Mouse (Mus musculus): ENCODE data around the gene Fam25c. TPM values are rescaled to one million over a fixed set of nuclear protein-coding genes. Genes with fewer than 3 reads are reported as not detected.

Gene Fam25c
- total and polyA plus RNA-seq, 2 experiments from 2014 or later, result not detected

DNA sequence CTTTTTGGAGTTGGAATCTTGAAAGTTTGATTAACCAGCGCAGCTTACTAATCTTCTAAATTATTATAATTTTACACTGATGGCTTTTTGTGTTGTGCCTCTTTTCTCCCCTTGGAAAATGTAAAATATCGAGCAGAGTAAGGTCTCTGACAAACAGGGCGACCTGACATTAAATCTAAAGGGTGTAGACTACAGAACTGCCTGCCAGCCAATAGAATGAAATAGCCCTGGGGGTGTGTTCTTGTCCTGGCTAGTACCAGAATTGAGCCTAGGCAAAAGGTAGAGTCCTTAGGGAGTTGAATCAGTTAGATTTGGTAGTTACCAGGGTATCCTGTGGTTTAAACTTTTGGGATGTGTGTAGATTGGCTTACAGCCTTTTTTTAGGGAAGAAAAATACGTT is 43.5 kb downstream of the Fam25c start:
- Histone ChIP-seq H3K9me3 (ENCODE audit: low read length) (no peaks in the 10 kb centered on the region), H3K4me2 (ENCODE audit: low read depth, low read length, poor library complexity, severe bottlenecking) (peak overlapping the region; percentile 82), H3K4me1 (ENCODE audit: insufficient read depth, low read length) (peaks cover 12% of the 10 kb centered on the region; the same call in 1 of the 2 replicates), H3K36me3 (ENCODE audit: insufficient read depth, low read length) (no peaks in the 10 kb centered on the region), H3K27ac (ENCODE audit: low read depth, low read length) (peak overlapping the region; percentile 96; the same call in 1 of the 2 replicates), H3K27me3 (ENCODE audit: insufficient read depth, low read length) (no peaks in the 10 kb centered on the region), H3K9ac (replicated peaks; ENCODE audit: low read length, poor library complexity, severe bottlenecking) (peak overlapping the region; percentile 99), H3K4me3 (ENCODE audit: low read depth, low read length) (peak overlapping the region; percentile 98)
- no peak for TF ChIP-seq CTCF (IDR thresholded peaks at IDR 0.05)
- WGBS, result 2% methylated on average over 4 of the region's 4 CpGs
- DNase-seq (ENCODE audit: low spot score) (peak; percentile 65), ATAC-seq (ENCODE audit: low FRiP score) (no peak)

DNA sequence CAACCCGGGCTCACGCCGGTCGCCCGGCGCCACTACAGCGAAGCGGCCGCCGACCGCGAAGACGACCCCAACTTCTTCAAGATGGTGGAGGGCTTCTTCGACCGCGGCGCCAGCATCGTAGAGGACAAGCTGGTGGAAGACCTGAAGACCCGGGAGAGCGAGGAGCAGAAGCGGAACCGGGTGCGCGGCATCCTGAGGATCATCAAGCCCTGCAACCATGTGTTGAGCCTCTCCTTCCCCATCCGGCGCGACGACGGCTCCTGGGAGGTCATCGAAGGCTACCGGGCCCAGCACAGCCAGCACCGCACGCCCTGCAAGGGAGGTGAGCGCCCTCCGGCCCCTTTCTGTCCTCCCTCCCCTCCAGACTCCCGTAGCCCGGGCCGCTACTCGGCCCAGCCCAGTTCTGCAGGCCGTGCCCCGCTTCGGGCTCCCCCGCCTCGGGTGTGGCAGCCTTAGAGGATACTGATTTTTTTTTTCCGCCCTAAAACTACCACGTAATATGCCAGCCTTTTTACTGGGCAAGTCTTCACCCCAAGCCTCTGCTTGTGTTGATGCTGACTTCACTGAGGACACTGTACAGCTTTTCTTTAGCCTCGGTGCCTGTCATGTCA is 44.1 kb downstream of the Fam25c start:
- WGBS, result under 1% methylated on average over 41 of the region's 47 CpGs
- ATAC-seq (ENCODE audit: low FRiP score), result peak; percentile 45

DNA sequence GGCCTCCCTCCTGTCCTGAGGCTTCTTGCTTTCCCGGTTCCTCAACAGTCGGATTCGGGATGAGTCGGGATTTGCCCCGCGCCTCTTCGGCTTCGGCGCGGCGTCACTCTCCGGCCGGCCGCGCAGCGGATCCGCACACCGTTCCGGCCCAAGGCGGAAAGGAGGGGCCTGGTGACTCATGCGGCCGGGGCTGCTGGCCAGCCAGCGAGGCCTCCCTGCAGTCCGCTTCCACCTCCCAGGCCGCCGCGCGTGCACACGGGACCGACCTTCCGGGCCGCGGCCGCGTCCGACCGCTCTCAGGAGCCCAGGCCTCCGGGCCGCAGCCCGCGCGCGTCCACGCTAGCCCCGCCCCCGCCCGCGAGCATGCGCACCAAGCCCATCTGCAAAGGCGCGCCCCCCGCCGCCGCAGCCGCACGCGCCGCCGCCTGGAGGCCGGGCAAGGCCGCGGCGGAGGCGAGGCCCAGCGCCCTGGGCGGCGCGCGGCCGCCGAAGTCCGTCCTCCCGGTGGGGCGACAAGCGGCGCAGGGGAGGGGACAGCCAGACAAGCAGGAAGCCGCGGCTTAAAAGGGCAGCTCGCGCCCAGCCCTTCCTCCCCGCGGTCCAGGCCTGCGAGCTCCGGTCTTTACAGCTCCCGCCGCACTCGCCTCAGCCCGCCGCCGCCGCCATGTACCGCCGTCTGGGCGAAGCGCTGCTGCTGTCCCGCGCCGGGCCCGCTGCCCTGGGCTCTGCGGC is 44.8 kb downstream of the Fam25c start, which contains the start of the genes Shld2 and Glud1:
TSS of gene Shld2 (minus strand) at position 260 of the 732 bp plus-strand sequence.
TSS of gene Glud1 (plus strand) at position 494 of the 732 bp plus-strand sequence.
- Histone ChIP-seq H3K27ac (ENCODE audit: low read depth, low read length) (peak within 1 kb of the TSS; percentile 96), H3K27me3 (ENCODE audit: insufficient read depth, low read length) (no peaks in the 10 kb centered on the region), H3K9me3 (ENCODE audit: low read length) (no peaks in the 10 kb centered on the region), H3K4me2 (ENCODE audit: low read depth, low read length, poor library complexity, severe bottlenecking) (peak within 1 kb of the TSS; percentile 82), H3K36me3 (ENCODE audit: insufficient read depth, low read length) (no peaks in the 10 kb centered on the region), H3K4me3 (ENCODE audit: low read depth, low read length) (peak within 1 kb of the TSS; percentile 98), H3K4me1 (ENCODE audit: insufficient read depth, low read length) (peaks cover 12% of the 10 kb centered on the region; the same call in 1 of the 2 replicates), H3K9ac (replicated peaks; ENCODE audit: low read length, poor library complexity, severe bottlenecking) (peak within 1 kb of the TSS; percentile 99)
- WGBS, result 1% methylated on average over 50 of the region's 100 CpGs
- peak; percentile 93 for ATAC-seq (ENCODE audit: low FRiP score)
- TF ChIP-seq CTCF (IDR thresholded peaks at IDR 0.05), result peak; percentile 8; the same call in 1 of the 2 replicates
- peak; percentile 94 for DNase-seq (ENCODE audit: low spot score)

More for the DNA sequence above, 44.1 kb downstream of the Fam25c start:
- H3K9me3 ChIP-seq (ENCODE audit: low read length), result no peaks in the 10 kb centered on the region
- H3K4me2 ChIP-seq (ENCODE audit: low read depth, low read length, poor library complexity, severe bottlenecking), result peak overlapping the region; percentile 82
- peak overlapping the region; percentile 96 for H3K27ac ChIP-seq (ENCODE audit: low read depth, low read length)
- peak overlapping the region; percentile 99 for H3K9ac ChIP-seq (replicated peaks; ENCODE audit: low read length, poor library complexity, severe bottlenecking)
- no peaks in the 10 kb centered on the region for H3K27me3 ChIP-seq (ENCODE audit: insufficient read depth, low read length)
- H3K4me3 ChIP-seq (ENCODE audit: low read depth, low read length), result peak overlapping the region; percentile 98
- peaks cover 12% of the 10 kb centered on the region; the same call in 1 of the 2 replicates for H3K4me1 ChIP-seq (ENCODE audit: insufficient read depth, low read length)
- no peak for TF ChIP-seq CTCF (IDR thresholded peaks at IDR 0.05)
- no peaks in the 10 kb centered on the region for H3K36me3 ChIP-seq (ENCODE audit: insufficient read depth, low read length)
- peak; percentile 24 for DNase-seq (ENCODE audit: low spot score)

DNA sequence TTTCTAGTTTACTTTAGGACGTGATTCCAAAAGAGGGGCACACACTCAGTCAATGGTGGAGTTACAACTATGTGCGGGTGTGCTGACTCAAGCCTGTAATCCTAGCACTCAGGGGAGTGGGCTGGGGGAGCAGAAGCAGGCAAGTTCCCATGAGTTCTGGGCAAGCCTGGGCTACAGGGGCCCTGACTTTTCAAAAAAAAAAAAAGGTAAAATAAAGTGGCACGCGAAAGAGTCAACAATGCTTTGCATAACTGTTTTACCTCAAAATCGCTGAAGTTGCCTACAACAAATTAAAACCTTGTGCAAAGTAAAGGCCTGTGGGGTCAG is 45.4 kb downstream of the Fam25c start:
- H3K4me3 ChIP-seq (ENCODE audit: low read depth, low read length), result peak overlapping the region; percentile 98
- peaks cover 12% of the 10 kb centered on the region; the same call in 1 of the 2 replicates for H3K4me1 ChIP-seq (ENCODE audit: insufficient read depth, low read length)
- 10% methylated on average over 5 of the region's 5 CpGs for WGBS
- peak overlapping the region; percentile 96 for H3K27ac ChIP-seq (ENCODE audit: low read depth, low read length)
- no peaks in the 10 kb centered on the region for H3K9me3 ChIP-seq (ENCODE audit: low read length)
- ATAC-seq (ENCODE audit: low FRiP score), result no peak
- no peak for DNase-seq (ENCODE audit: low spot score)
- H3K36me3 ChIP-seq (ENCODE audit: insufficient read depth, low read length), result no peaks in the 10 kb centered on the region
- no peaks in the 10 kb centered on the region for H3K27me3 ChIP-seq (ENCODE audit: insufficient read depth, low read length)
- TF ChIP-seq CTCF (IDR thresholded peaks at IDR 0.05), result no peak
- H3K9ac ChIP-seq (replicated peaks; ENCODE audit: low read length, poor library complexity, severe bottlenecking), result peak overlapping the region; percentile 99
- H3K4me2 ChIP-seq (ENCODE audit: low read depth, low read length, poor library complexity, severe bottlenecking), result peak overlapping the region; percentile 82

DNA sequence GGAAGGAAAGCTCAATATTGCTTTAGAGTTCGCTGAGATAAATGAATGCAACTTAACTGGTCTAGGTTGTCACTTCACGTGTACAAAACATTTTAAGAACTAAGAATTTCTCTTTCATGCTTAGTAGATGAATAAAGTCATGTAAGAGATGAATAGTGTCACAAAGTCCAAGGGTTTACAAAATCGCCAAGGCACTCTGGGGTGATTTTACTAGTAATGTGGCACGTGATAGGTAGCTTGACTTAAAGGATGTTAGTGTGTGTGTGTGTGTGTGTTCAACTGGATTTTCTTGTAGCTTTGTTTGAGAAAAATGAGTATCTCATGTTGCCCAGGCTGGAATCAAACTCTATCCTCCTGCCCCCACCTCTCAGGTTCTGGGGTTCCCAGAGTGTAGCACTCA is 46.0 kb downstream of the Fam25c start:
- peaks cover 12% of the 10 kb centered on the region; the same call in 1 of the 2 replicates for H3K4me1 ChIP-seq (ENCODE audit: insufficient read depth, low read length)
- no peak overlapping the region; the same call in 1 of the 2 replicates for H3K4me2 ChIP-seq (ENCODE audit: low read depth, low read length, poor library complexity, severe bottlenecking)
- H3K9ac ChIP-seq (replicated peaks; ENCODE audit: low read length, poor library complexity, severe bottlenecking), result no peak overlapping the region
- H3K36me3 ChIP-seq (ENCODE audit: insufficient read depth, low read length), result no peaks in the 10 kb centered on the region
- no peaks in the 10 kb centered on the region for H3K9me3 ChIP-seq (ENCODE audit: low read length)
- no peak overlapping the region for H3K27ac ChIP-seq (ENCODE audit: low read depth, low read length)
- TF ChIP-seq CTCF (IDR thresholded peaks at IDR 0.05), result no peak
- 90% methylated on average over 4 of the region's 4 CpGs for WGBS
- ATAC-seq (ENCODE audit: low FRiP score) (no peak), DNase-seq (ENCODE audit: low spot score) (no peak)
- no peaks in the 10 kb centered on the region for H3K27me3 ChIP-seq (ENCODE audit: insufficient read depth, low read length)
- no peak overlapping the region for H3K4me3 ChIP-seq (ENCODE audit: low read depth, low read length)

DNA sequence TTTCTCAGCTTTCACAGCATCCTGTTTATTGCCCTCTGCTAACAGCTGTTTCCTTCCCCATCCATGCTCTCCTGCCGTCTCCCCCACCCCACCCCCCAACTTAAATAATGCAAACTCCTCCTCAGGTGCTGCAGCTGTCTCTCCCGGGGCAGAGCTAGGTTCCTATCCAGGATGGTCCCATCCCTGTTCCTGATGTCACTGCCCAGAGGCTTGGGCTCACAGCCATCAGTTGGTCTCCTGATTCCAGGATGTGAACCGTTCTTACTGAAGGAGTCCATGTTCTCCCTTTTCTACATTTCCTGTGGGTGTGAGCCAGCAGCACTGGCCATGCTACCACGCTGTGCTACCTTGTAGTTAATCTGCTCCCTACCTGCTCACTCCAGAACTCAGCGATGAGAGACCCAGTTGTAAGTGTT is 52.0 kb downstream of the Fam25c start:
- Histone ChIP-seq H3K27me3 (ENCODE audit: insufficient read depth, low read length) (no peaks in the 10 kb centered on the region), H3K4me1 (ENCODE audit: insufficient read depth, low read length) (no peaks in the 10 kb centered on the region), H3K4me2 (ENCODE audit: low read depth, low read length, poor library complexity, severe bottlenecking) (no peak overlapping the region), H3K4me3 (ENCODE audit: low read depth, low read length) (no peak overlapping the region), H3K9ac (replicated peaks; ENCODE audit: low read length, poor library complexity, severe bottlenecking) (no peak overlapping the region), H3K27ac (ENCODE audit: low read depth, low read length) (no peak overlapping the region), H3K9me3 (ENCODE audit: low read length) (no peaks in the 10 kb centered on the region), H3K36me3 (ENCODE audit: insufficient read depth, low read length) (no peaks in the 10 kb centered on the region)
- WGBS, result 50% methylated on average over 5 of the region's 5 CpGs
- TF ChIP-seq CTCF (IDR thresholded peaks at IDR 0.05), result no peak
- no peak for DNase-seq (ENCODE audit: low spot score)
- ATAC-seq (ENCODE audit: low FRiP score), result no peak
